Mouse (Mus musculus): Measurements from ENCODE around the gene Lars2.

Lars2 gene

GRCm38 (mm10) chr9:123507380-123507779, 140.7 kb downstream of the Lars2 start:
- DNase-seq (ENCODE audit: low spot score) = no peak

- no peak for DNase-seq (ENCODE audit: low spot score)
Observed at GRCm38 (mm10) chr9:123508986-123509385, 142.3 kb downstream of the Lars2 start.

- DNase-seq (ENCODE audit: low spot score) = no peak
Observed at GRCm38 (mm10) chr9:123509638-123510604, 143.2 kb downstream of the Lars2 start.

GRCm38 (mm10) chr9:123510926-123511325, 144.2 kb downstream of the Lars2 start:
- DNase-seq (ENCODE audit: low spot score) = no peak
